Mouse (Mus musculus) urinary bladder, postnatal 25 days (tissue): ENCODE results near the gene Ephb1.

Experiments
- DNase-seq: peaks from one replicate; pipeline ENCODE4 v3.0.0; 2022; ENCODE audit warnings: low spot score

The Ephb1 gene

GRCm38 (mm10) chr9:102069151-102069882 is 285.2 kb downstream of the Ephb1 start:
- DNase-seq = no peak

GRCm38 (mm10) chr9:102066601-102067000 is 287.9 kb downstream of the Ephb1 start:
- no peak for DNase-seq

DNA sequence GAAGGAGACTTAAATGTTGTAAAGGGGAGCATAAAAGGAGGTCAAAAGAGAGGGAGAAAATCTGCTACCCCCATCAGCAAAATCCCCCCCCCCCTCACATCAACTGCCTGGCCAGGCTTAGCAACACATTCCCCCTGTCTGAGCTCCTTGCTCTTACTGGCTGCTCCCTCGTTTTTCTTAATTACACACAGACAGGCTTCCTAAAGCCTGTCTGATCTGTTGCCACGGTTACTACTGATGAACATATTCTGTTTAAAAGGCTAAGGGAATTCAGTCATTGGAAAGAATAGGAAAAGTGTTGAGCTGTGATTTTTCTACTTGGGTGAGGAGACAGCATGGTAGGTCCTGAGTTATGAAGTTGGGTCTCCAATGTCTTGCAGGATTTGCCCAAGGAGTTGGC is 308.6 kb downstream of the Ephb1 start:
- no peak for DNase-seq

DNA sequence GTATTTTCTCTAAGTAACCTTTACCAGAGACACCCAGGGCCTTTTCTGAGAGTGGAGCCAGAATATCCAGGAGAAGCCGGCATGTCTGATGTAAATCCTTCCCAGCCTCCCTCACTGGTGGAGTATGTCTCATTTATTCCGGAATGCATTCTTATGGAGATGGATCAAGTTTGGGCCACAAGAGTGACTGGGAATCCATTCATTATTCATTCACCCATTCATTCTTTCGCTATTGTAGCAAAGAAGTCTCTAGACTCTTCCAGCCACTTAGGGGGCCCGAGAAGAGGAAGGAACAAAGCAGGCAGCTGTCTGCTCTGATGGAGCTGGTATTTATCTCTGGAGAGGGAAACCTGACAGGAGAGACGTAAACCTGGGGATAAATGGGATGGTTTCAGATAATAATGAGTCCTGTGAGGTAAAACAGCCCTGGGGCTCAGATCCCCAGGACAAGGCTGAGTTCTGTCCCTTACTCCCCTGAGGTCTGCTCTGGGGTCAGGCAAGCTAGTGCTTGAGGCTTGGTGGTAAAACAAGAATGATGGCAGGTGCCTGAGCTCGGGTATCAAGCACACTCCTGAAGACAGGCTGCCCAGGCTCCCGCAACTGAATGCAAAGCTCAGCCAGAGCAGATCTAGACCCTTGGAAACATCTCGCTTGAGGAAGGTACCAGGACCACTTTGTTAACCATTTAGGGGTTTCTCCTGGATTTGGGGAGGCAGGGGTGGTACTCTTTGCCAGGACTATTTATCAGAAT is 309.2 kb downstream of the Ephb1 start:
- DNase-seq = no peak

- DNase-seq = no peak
Observed at GRCm38 (mm10) chr9:102039011-102039733, 315.3 kb downstream of the Ephb1 start.

- DNase-seq = no peak
Observed at GRCm38 (mm10) chr9:102036132-102036531, 318.4 kb downstream of the Ephb1 start.

DNA sequence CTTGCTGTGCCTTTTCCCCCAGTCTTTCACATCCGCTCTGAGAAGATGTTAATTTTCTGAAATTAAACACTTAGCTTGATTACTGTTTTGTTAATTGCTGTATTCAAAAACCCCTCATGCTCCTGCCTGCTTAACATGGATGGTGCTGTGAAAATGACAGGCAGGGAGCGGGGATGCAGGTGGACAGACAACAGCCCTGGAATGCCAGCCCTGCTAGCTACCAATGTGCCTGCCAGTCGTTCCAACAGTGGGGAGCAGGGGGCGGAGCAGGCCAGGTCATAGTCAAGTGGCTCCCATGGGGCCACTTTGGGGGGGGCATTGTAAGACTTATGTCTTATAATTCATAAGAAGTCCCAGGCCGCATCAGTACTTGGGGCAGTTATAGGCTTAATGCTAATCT is 321.3 kb downstream of the Ephb1 start:
- no peak for DNase-seq

- no peak for DNase-seq
Observed at GRCm38 (mm10) chr9:102032376-102032775, 322.1 kb downstream of the Ephb1 start.

DNA sequence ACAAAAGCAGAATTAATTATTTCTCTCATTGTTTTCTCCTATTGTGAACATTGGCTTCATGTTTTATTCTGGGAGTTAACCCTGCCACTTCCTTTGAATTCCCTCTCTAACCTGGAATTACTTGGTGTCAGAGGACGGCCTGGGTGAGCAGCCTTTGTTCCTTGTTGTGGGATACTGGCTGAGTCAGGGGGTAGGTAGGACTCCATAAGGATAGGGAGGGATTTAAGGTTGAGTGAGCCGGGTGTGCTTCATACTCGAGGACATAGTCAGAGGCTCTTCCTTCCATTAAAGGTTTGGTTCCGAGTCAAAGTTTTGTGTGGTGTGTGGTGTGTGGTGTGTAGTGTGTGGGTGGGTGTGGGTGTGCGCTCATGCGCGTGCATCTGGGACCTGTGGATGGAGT is 324.8 kb downstream of the Ephb1 start:
- DNase-seq = no peak

DNA sequence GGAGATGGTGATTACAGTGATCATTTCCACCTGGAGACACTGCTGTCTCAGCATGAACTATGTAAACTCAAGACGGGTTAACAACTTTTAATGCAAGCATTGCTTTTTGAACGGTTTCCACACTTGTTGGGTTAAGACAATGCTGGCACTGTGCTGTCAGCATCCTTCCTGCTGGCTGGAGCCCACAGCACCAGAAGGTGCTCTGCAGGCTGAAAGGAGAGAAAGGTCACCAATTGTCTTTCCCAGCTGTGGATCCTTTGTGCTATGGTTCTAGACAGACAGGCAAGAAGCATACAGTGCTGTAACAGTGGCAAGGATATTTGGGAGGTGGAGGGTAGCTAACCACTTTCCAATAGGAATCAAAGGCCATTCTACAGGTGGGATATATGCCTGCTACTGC is 328.4 kb downstream of the Ephb1 start:
- no peak for DNase-seq

- no peak for DNase-seq
Observed at GRCm38 (mm10) chr9:102025141-102025540, 329.4 kb downstream of the Ephb1 start.

GRCm38 (mm10) chr9:102015516-102015915 is 339.0 kb downstream of the Ephb1 start:
- no peak for DNase-seq

- no peak for DNase-seq
Observed at GRCm38 (mm10) chr9:102007706-102008105, 346.8 kb downstream of the Ephb1 start.

DNA sequence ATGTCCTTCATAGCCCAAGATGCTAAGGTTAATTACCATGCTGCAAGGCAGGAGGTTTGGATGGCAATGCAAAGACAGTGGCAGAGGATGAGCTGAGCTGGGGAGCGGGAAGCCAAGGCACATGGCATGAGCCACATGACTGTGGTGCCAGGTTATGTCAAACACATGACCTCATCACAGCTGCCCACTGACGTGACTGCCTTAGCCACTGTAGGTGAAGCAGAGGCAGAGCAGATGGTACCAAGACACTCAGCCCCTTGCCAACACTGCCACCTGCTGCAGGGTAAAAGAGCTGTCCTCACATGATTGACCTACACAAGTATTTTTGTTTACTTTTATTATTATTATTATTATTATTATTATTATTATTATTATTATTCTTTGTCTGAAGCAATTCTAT is 348.0 kb downstream of the Ephb1 start:
- DNase-seq = no peak

DNA sequence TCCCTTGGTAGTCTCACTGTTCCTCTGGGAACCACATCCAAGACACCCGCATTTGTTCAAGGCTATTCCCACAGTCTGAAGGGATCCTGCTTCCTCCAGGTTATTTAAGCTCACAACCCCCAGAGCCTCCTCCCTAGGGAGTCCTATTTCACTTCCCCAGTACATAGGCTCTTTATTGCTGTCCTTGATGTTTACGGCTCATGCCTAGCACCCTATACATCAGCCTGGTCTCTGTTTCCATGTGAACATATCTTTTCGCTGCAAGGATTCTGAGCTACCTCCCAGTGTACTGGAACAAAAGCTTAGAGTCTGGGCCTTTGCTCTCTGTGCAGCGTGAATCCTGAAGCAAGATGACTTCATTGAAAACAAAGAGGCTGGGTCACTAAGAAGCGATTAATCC is 351.6 kb downstream of the Ephb1 start:
- DNase-seq = no peak

DNA sequence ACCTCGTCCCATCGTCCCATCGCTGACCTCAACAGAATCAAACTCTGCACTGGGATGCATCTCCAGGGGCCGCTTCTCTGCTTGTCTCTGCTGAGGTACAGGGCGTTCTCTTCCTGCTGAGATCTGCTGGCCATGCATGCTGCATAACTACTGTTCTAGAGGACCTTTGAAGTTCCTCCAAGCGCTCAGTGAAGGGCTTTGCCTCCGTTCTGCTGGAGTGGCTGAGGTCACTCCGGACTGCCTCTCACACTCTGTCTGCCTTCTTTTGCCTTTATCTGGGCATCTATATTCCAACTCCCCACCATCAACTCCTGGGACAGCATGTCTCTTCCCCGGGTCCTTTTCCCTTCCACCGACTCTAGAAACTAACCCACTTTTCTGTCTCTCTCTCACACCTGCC is 352.3 kb downstream of the Ephb1 start:
- no peak for DNase-seq

DNA sequence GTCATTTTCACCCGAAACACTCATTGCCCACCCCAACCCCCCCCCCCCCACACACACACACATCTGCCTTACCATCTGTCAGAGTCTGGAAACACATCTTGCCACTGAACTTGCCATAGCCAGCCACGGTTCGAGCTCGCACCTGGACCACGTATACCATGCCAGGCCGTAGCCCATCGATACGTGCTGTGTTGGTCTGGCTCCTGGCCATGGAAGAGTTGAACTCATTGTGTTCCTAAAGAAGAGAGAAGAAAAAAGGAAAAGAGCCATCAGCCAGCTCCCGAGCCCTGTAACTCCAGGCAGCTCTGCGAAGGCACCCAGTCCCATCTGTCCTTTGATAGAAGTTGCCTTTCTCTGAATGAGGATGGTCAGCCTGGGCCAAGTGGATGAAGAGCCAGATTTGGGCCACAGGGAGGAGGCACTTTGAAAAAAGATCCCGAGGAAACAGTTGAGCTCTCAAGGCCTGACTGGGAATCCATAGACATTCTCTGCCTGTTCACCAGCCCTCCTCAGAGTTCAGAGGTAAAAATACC is 352.8 kb downstream of the Ephb1 start:
- DNase-seq = no peak

GRCm38 (mm10) chr9:101999690-102000089 is 354.8 kb downstream of the Ephb1 start:
- DNase-seq = no peak

GRCm38 (mm10) chr9:101996771-101997500 is 357.6 kb downstream of the Ephb1 start:
- no peak for DNase-seq

DNA sequence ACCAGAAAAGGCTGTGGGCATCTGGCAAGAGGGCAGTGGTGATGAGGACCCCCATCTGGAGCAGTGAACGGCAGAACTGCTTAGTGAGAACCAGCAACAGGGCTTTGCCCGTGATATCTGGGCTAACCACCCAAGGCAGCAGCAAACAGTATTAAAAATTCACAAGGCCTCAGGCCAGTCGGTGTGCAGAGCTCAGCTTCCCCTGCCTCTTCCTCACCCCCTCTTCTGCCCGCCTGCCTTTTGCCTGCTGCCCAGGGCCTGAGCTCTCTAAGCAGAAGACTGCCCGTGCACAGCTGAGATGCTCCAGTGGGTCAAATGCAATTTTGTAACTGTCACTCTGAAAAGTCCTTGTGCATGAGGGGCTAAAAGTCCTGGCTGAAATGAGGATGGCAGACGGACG is 358.3 kb downstream of the Ephb1 start:
- DNase-seq = no peak

- DNase-seq = no peak
Observed at GRCm38 (mm10) chr9:101995423-101996156, 358.9 kb downstream of the Ephb1 start.
